In genomic region chr3:33142901-33143461, GRCm38 (mm10) we compare ENCODE assay signal across 8 mouse cellular contexts. TPM values are rescaled to one million over a fixed set of nuclear protein-coding genes. Genes with fewer than 3 reads are reported as not detected.
DNase-seq lines count a peak whose midpoint lies in the region; ATAC-seq and TF ChIP-seq lines count a peak whose summit lies in the region.

Gene Pex5l, minus strand, starts transcription at chr3:33143247.

- no peaks in the 10 kb centered on the region for H3K36me3 ChIP-seq in forebrain, embryonic 16.5 days (ENCODE audit: control insufficient read depth, insufficient read depth)
- no peaks in the 10 kb centered on the region for H3K36me3 ChIP-seq in hindbrain, embryonic 10.5 days
- no peaks in the 10 kb centered on the region for H3K36me3 ChIP-seq in lung, postnatal 0 days (ENCODE audit: insufficient read depth, low read length)

- H3K27ac ChIP-seq in forebrain, embryonic 16.5 days (ENCODE audit: low read length): no peak within 1 kb of the TSS
- H3K27ac ChIP-seq in hindbrain, embryonic 10.5 days: peak within 1 kb of the TSS; percentile 84
- H3K27ac ChIP-seq in lung, postnatal 0 days (ENCODE audit: low read length): no peak within 1 kb of the TSS

- ATAC-seq in forebrain, embryonic 16.5 days: peak; percentile 94
- ATAC-seq in lung, postnatal 0 days: peak; percentile 93
- ATAC-seq in inflammation-experienced regulatory T-cells, adult 6 months: no peak

- H3K4me1 ChIP-seq in forebrain, embryonic 16.5 days (replicated peaks; ENCODE audit: control insufficient read depth, insufficient read depth, low read length): peaks cover 8% of the 10 kb centered on the region
- peaks cover 12% of the 10 kb centered on the region for H3K4me1 ChIP-seq in hindbrain, embryonic 10.5 days (replicated peaks)
- no peaks in the 10 kb centered on the region for H3K4me1 ChIP-seq in lung, postnatal 0 days (ENCODE audit: insufficient read depth, low read depth, low read length)

- H3K27me3 ChIP-seq in forebrain, embryonic 16.5 days (replicated peaks; ENCODE audit: control insufficient read depth, insufficient read depth, low read length): peaks cover 12% of the 10 kb centered on the region
- H3K27me3 ChIP-seq in hindbrain, embryonic 10.5 days (ENCODE audit: insufficient read depth, poor library complexity, severe bottlenecking): peaks cover 32% of the 10 kb centered on the region; the same call in 1 of the 2 replicates
- peaks cover 4% of the 10 kb centered on the region; the same call in 1 of the 2 replicates for H3K27me3 ChIP-seq in lung, postnatal 0 days (replicated peaks; ENCODE audit: insufficient read depth, low read length)

- peak within 1 kb of the TSS; percentile 61 for H3K4me2 ChIP-seq in forebrain, embryonic 16.5 days (ENCODE audit: low read length)
- peak within 1 kb of the TSS; percentile 69 for H3K4me2 ChIP-seq in lung, postnatal 0 days (replicated peaks; ENCODE audit: low read depth, low read length)

- H3K9ac ChIP-seq in forebrain, embryonic 16.5 days (replicated peaks; ENCODE audit: low read depth, low read length): peak within 1 kb of the TSS; percentile 72
- no peak within 1 kb of the TSS for H3K9ac ChIP-seq in lung, postnatal 0 days (replicated peaks; ENCODE audit: low read depth)

- DNase-seq in R1 (ENCODE audit: low read depth, low spot score): peak; percentile 76
- DNase-seq in cerebellum, adult 18-20 months: peak; percentile 16 to 39
- DNase-seq in hindbrain, embryonic 10.5 days (ENCODE audit: low spot score): peak; percentile 79
- DNase-seq in layer of hippocampus, postnatal 10 days (ENCODE audit: low spot score in 2 of 2): peak; percentile 60 to 74
- peak; percentile 71 for DNase-seq in lung, postnatal 0 days (ENCODE audit: low spot score)
- DNase-seq in right cerebral cortex, adult 2 months (ENCODE audit: low spot score in 2 of 2): peak; percentile 68 to 70

- no peaks in the 10 kb centered on the region for H3K9me3 ChIP-seq in forebrain, embryonic 16.5 days (ENCODE audit: control insufficient read depth, low read length)
- no peaks in the 10 kb centered on the region for H3K9me3 ChIP-seq in hindbrain, embryonic 10.5 days
- H3K9me3 ChIP-seq in lung, postnatal 0 days (ENCODE audit: low read length): no peaks in the 10 kb centered on the region

- under 1% methylated on average over 54 of the region's 88 CpGs for WGBS in forebrain, embryonic 16.5 days
- WGBS in hindbrain, embryonic 10.5 days: under 1% methylated on average over 87 of the region's 88 CpGs
- WGBS in lung, postnatal 0 days: 0% methylated on average over 47 of the region's 88 CpGs

- TF ChIP-seq CTCF in lung, postnatal 0 days (IDR thresholded peaks at IDR 0.05): peak; percentile 28

- no peak for TF ChIP-seq EP300 in lung, postnatal 0 days (IDR thresholded peaks at IDR 0.05)

- H3K4me3 ChIP-seq in forebrain, embryonic 16.5 days (replicated peaks; ENCODE audit: low read length): peak within 1 kb of the TSS; percentile 75
- H3K4me3 ChIP-seq in hindbrain, embryonic 10.5 days: peak within 1 kb of the TSS; percentile 72
- peak within 1 kb of the TSS; percentile 38 for H3K4me3 ChIP-seq in lung, postnatal 0 days (ENCODE audit: low read depth, low read length)

RNA-seq across cellular contexts. Expression of gene Pex5l, which starts in this region (rescaled TPM):
- polyA plus RNA-seq in forebrain, embryonic 16.5 days (2015; fragmentation: Nextera tagmentation; extraction: Ambion mirVana): 1.4 and 1.9 TPM in 2 replicates
- polyA plus RNA-seq in hindbrain, embryonic 10.5 days (2016; fragmentation: Nextera tagmentation; extraction: Ambion mirVana): 2.0 and 2.2 TPM in 2 replicates
- 100 to 1,000 TPM; 149 to 170 TPM for total RNA-seq in layer of hippocampus, postnatal 10 days (2021)
- 0.08 and 0.17 TPM in 2 replicates for polyA plus RNA-seq in lung, postnatal 0 days (2015; fragmentation: Nextera tagmentation; extraction: Ambion mirVana)
- not detected for polyA plus RNA-seq in inflammation-experienced regulatory T-cells, adult 6 months (2017; shearing (Covaris generic))

Comparison
In these comparisons a context has a peak if more than half of its experiments do, and no peak if none do; other contexts are left out.
1. Peak in DNase-seq, ATAC-seq, H3K4me3 ChIP-seq and H3K4me2 ChIP-seq in lung, postnatal 0 days; RNA of the gene not detected or under 1 TPM.
2. DNase-seq: peak in every context shown above with its lines; median percentile 79 in hindbrain, embryonic 10.5 days; 76 in R1; 71 in lung, postnatal 0 days; 69 in right cerebral cortex, adult 2 months; 67 in layer of hippocampus, postnatal 10 days; 28 in cerebellum, adult 18-20 months.